Mouse (Mus musculus) erythroblast, embryonic 14.5 days (primary cell): ENCODE data around the gene Smad3. TPM values are rescaled to one million over a fixed set of nuclear protein-coding genes. Genes with fewer than 3 reads are reported as not detected.
A peak's percentile ranks its signal among the peaks of the same experiment; 100 is the strongest.

Experiments used
- H3K27me3 ChIP-seq: 2 replicates; pipeline ENCODE4 v1.6.1; 2012; ENCODE audit warnings: inconsistent platforms; ENCODE audit not compliant: control insufficient read depth
- H3K36me3 ChIP-seq: 2 replicates; pipeline ENCODE4 v1.6.1; 2012; ENCODE audit warnings: mild to moderate bottlenecking, inconsistent platforms; ENCODE audit not compliant: control insufficient read depth
- H3K4me1 ChIP-seq: 2 replicates; pipeline ENCODE4 v1.6.1; 2012; ENCODE audit warnings: inconsistent platforms; ENCODE audit not compliant: control insufficient read depth
- H3K4me3 ChIP-seq: replicated peaks from 2 replicates; pipeline ENCODE3; 2012; ENCODE audit warnings: moderate library complexity, mild to moderate bottlenecking, inconsistent platforms
- H3K9me3 ChIP-seq: 2 replicates; pipeline ENCODE4 v1.6.1; 2012; ENCODE audit warnings: low read length, inconsistent platforms, mixed read lengths; ENCODE audit not compliant: control insufficient read depth
- GATA1 ChIP-seq: IDR thresholded peaks from 2 replicates; pipeline ENCODE4 v1.6.1; 2012; ENCODE audit warnings: low read length, inconsistent platforms, mixed read lengths
- TAL1 ChIP-seq: IDR thresholded peaks from 3 replicates; pipeline ENCODE4 v1.6.1; 2012; ENCODE audit warnings: low read length, inconsistent platforms, mixed read lengths
- polyA plus RNA-seq: library from polyadenylated mRNA; stranded (reverse); fragments of >175 nt; gene quantifications from 2 replicates; pipeline ENCODE4 v1.2.3, GENCODE M21; 2012

Gene Smad3
- polyA plus RNA-seq, 1 experiment = 0.06 TPM

DNA sequence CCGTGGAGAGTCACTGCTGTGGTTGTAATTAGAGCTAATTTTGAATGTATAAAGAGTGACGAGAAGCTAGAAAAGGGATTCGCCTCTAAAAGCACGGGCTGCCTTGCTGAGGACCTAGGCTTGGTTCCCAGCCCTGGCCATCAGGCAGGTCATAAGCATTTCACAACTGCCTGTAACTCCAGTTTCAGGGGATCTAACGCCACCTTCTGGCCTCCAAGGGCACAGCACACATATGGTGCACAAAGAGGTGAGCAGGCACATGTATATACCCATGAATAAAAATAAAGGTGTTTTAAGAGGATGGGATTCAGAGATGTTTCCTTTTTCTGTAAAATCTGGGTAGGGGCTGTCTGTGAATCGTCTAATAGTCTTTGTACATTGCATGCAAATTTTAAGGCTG, 147.6 kb downstream of the Smad3 start:
- Histone ChIP-seq H3K4me1 (peaks cover 25% of the 10 kb centered on the region), H3K36me3 (peaks cover 45% of the 10 kb centered on the region)
- TF ChIP-seq TAL1 = no peak
- no peak for TF ChIP-seq GATA1

DNA sequence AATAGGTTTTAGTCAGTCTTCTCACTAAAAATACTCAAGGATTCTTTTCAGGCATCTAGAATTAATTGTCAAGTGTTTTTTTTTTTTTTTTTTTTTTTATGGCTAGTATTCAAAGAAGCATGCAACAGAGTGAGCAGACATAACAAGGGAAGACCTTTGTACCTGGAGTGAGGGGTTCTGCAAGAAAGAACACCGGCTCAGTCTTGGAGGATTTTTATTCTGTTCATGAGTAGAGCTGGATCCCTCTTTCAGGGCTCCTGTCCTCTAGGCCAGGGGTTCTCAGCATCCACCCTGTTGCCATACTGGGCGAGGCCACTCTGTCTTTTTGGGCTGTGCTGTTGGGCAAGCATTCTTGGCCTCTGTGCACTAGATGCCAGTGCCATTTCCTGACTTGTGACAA, 148.0 kb downstream of the Smad3 start:
- Histone ChIP-seq H3K36me3 (peaks cover 45% of the 10 kb centered on the region), H3K4me1 (peaks cover 27% of the 10 kb centered on the region)

More for the DNA sequence above, 147.6 kb downstream of the Smad3 start:
- H3K27me3 ChIP-seq = no peaks in the 10 kb centered on the region
- H3K9me3 ChIP-seq = no peaks in the 10 kb centered on the region
- H3K4me3 ChIP-seq = no peak overlapping the region

DNA sequence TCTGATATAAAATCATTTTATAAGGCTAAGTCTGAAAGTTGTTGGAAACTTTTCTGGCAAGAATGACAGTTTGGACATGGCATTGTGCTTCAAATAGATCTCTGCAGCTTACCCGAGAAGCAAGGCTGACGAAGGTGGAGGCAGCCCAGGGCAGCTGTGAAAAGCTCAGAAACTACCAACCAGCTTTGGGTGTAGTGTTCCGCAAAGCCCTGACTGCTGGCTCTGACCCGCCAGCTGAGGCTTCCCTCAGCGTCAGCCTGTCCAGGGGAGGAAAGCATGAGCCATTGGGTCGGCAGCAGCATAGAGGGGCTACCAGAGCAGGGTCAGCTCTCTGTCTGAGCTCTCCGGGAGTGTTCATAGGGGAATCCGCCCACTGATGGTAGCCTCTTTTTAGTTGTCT, 148.5 kb downstream of the Smad3 start:
- peaks cover 29% of the 10 kb centered on the region for H3K4me1 ChIP-seq
- H3K4me3 ChIP-seq = no peak overlapping the region
- peaks cover 45% of the 10 kb centered on the region for H3K36me3 ChIP-seq
- no peaks in the 10 kb centered on the region for H3K27me3 ChIP-seq
- TF ChIP-seq GATA1 (no peak), TAL1 (no peak)
- no peaks in the 10 kb centered on the region for H3K9me3 ChIP-seq

More for the DNA sequence above, 148.0 kb downstream of the Smad3 start:
- H3K4me3 ChIP-seq = no peak overlapping the region
- no peaks in the 10 kb centered on the region for H3K27me3 ChIP-seq
- no peaks in the 10 kb centered on the region for H3K9me3 ChIP-seq
- TF ChIP-seq TAL1 (no peak), GATA1 (no peak)

DNA sequence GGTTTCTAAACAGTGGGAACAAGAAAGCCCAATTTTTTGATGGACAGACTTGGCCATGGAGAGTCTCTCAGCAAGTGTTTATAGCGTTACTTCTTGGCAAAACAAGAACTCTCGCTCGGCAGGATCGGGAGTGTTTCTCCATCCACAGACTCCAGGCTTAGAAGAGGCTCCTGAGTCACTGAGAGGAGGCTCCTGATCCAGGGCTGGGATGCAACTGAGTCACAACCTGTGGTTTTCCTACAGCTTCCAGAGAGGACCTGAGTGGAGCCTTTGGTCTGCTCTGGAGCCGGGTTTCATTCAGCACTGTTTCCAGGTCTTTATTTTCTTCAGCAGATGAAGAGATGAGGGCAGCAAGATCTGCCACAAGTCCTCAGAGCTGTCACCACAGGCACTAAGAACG, 149.8 kb downstream of the Smad3 start:
- H3K27me3 ChIP-seq = no peaks in the 10 kb centered on the region
- peaks cover 37% of the 10 kb centered on the region for H3K4me1 ChIP-seq
- H3K4me3 ChIP-seq = no peak overlapping the region
- no peak for TF ChIP-seq TAL1
- TF ChIP-seq GATA1 = no peak
- no peaks in the 10 kb centered on the region for H3K9me3 ChIP-seq
- peaks cover 40% of the 10 kb centered on the region for H3K36me3 ChIP-seq

DNA sequence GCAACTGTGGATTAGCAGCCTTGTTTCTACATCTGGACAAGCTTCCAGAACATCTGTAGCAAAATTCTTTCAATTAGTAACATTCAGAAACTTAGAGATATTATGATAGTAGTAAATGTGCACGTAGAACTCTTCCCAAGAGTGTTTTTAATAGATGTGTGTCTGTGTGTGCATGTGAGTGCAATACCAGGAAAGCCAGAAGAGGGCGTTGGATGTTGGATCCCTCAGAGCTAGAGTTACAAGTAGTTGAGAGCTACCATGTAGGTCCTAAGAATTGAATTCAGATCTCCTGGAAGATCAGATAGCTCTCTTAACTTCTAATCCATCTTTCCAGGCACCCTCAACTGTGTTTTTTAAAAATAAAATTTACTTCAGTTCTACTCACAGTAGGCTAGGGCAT, 151.2 kb downstream of the Smad3 start:
- H3K9me3 ChIP-seq = no peaks in the 10 kb centered on the region
- no peaks in the 10 kb centered on the region for H3K27me3 ChIP-seq
- TF ChIP-seq GATA1 = no peak
- no peak for TF ChIP-seq TAL1
- peaks cover 30% of the 10 kb centered on the region for H3K36me3 ChIP-seq
- H3K4me3 ChIP-seq = no peak overlapping the region
- H3K4me1 ChIP-seq = peaks cover 45% of the 10 kb centered on the region

DNA sequence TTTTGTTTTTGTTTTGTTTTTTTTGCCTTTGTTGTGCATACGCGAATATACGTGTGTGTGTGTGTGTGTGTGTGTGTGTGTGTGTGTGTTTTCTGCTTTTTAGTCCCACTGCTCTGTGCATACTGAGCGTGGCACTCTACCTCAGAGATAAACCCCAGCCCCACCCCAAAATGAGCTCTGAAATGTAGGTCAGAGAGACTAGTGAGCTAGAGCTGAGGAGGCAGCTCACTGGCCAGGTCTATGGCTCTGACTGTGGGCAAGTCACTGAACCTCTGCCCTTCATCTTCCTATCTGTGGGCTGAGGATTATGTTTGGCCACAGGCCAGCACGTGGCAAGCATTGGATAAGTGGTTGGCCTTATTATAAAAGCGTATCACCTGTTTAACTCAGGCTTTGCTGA, 153.9 kb downstream of the Smad3 start:
- Histone ChIP-seq H3K9me3 (no peaks in the 10 kb centered on the region), H3K4me3 (peak overlapping the region; percentile 95), H3K27me3 (peaks cover 3% of the 10 kb centered on the region; the same call in 1 of the 2 replicates), H3K36me3 (peaks cover 13% of the 10 kb centered on the region), H3K4me1 (peaks cover 33% of the 10 kb centered on the region)
- no peak for TF ChIP-seq TAL1
- no peak for TF ChIP-seq GATA1

DNA sequence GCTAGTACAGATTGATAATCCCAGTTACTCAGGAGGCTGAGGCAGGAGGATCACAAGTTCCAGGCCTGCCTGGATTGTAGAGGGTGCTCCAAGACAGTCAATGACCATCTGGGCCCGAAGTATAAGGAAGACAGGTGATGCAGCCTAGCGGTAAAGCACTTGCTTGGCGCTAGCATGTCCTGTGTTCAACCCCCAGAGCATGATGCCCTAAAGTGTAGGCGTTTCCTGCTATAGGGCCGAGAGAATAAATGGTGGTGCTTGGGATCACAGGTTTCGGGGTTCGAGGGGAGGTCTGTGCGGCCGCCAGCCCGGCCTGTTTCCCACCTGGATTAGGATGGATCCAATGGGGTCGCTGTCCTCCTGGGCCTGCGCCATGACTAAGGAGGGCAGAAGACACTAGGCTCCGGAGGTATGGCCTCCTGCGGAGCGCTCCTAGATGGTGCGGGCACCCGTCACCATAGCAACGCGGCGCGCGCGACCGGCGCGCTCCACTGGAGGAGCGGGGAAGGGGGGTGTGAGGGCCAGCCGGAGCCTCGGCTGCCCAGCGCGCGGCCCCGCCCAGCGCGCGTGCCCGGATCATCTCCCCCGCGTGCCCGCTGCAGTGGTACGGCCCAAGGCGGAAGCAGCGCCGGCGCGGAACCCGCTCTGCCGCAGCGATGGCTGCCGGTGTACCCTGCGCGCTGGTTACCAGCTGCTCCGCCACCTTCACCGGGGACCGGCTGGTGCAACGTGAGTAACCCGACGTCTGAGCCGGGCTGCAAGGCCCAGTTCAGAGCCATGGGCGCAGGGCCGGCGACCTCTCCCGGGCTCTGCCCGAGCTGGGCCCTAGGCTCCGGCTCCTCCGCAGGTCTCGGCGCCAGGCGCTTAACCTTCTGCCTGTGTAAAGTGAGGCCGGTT, 155.5 kb downstream of the Smad3 start, which contains the start of the genes Iqch and Aagab:
Gene Iqch, minus strand, starts transcription at position 451 of the 897 bp plus-strand sequence.
Gene Aagab, plus strand, starts transcription at position 618 of the 897 bp plus-strand sequence.
- Histone ChIP-seq H3K27me3 (peaks cover 3% of the 10 kb centered on the region; the same call in 1 of the 2 replicates), H3K9me3 (no peaks in the 10 kb centered on the region), H3K4me3 (peak within 1 kb of the TSS; percentile 95), H3K4me1 (peaks cover 32% of the 10 kb centered on the region), H3K36me3 (peaks cover 5% of the 10 kb centered on the region)
- no peak for TF ChIP-seq GATA1
- no peak for TF ChIP-seq TAL1

Other genes starting within 250 kb of the Smad3 start
- not detected in 2 replicates for gene Iqch, start 155.5 kb downstream of the Smad3 start, polyA plus RNA-seq
- gene Aagab, start 155.3 kb downstream of the Smad3 start, polyA plus RNA-seq = 0.41 and 0.54 TPM in 2 replicates